Mouse (Mus musculus): ENCODE results near the gene Spg7. TPM values are rescaled to one million over a fixed set of nuclear protein-coding genes. Genes with fewer than 3 reads are reported as not detected.

The Spg7 gene
- polyA plus RNA-seq, 1 experiment from 2014 or later: 63.7 TPM

DNA sequence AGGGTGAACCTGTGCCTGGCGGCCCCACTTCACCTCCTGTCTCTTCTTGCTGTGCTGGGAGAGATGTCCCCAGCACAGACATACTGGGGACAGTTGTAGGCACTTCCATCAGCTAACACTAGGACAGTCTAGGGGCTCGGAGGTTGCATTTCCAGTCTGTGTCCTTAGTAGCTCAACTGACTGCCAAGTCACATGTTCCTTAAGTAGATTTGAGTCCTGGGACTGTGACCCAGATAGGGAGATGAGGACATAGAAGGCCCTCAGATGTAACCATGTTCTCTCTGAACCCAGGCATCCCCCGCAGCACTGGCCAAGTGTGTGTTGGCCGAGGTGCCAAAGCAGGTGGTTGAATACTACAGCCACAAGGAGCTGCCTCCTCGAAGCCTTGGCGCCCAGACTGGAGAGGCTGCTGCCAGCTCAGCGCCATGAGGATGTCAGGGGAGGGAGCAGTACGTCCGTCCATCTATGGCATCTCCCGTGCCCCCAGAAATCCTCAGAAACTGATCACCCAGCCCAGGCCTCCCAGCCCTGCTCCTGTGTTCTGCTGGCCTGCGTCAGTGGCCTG is 71.5 kb downstream of the Spg7 start:
- no peaks in the 10 kb centered on the region for H3K27me3 ChIP-seq
- WGBS: 91% methylated on average over 11 of the region's 11 CpGs
- ATAC-seq (ENCODE audit: insufficient number of reproducible peaks, insufficient read depth, low FRiP score, low TSS enrichment, low read depth): no peak

DNA sequence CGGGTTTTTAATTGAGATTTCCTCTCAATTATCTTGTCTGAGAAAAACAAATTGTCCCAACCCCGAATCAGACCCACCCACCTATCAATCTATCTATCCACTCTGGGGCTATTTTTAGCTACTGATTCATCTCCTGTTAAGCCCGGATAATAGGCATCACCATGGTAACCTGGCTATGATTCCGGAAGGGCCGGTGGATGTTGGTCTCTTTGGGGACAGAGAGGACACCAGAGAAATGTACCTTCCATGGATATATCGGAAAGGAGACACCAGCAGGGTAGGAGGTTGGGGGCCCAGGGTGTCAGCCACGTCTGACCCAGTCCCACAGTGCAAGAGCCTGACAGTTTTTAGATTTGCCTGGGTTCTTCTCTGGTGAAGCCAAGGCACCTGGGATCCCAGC is 72.7 kb downstream of the Spg7 start:
- H3K27ac ChIP-seq: no peak overlapping the region
- no peak overlapping the region for H3K9ac ChIP-seq (replicated peaks)
- peaks cover 15% of the 10 kb centered on the region for H3K4me1 ChIP-seq (replicated peaks)
- H3K4me3 ChIP-seq (replicated peaks): no peak overlapping the region
- H3K4me2 ChIP-seq: no peak overlapping the region
- no peak for ATAC-seq (ENCODE audit: insufficient number of reproducible peaks, insufficient read depth, low FRiP score, low TSS enrichment, low read depth)
- no peaks in the 10 kb centered on the region for H3K36me3 ChIP-seq
- 0 out of 2 replicates have a peak, but pooled peaks cover 3% of the 10 kb centered on the region for H3K9me3 ChIP-seq
- 60% methylated on average over 7 of the region's 7 CpGs for WGBS
- H3K27me3 ChIP-seq: no peaks in the 10 kb centered on the region

More for the DNA sequence above, 71.5 kb downstream of the Spg7 start:
- H3K27ac ChIP-seq: no peak overlapping the region
- no peak overlapping the region for H3K9ac ChIP-seq (replicated peaks)
- no peaks in the 10 kb centered on the region for H3K36me3 ChIP-seq
- 0 out of 2 replicates have a peak, but pooled peaks cover 3% of the 10 kb centered on the region for H3K9me3 ChIP-seq
- H3K4me3 ChIP-seq (replicated peaks): no peak overlapping the region
- H3K4me2 ChIP-seq: no peak overlapping the region
- peaks cover 15% of the 10 kb centered on the region for H3K4me1 ChIP-seq (replicated peaks)

DNA sequence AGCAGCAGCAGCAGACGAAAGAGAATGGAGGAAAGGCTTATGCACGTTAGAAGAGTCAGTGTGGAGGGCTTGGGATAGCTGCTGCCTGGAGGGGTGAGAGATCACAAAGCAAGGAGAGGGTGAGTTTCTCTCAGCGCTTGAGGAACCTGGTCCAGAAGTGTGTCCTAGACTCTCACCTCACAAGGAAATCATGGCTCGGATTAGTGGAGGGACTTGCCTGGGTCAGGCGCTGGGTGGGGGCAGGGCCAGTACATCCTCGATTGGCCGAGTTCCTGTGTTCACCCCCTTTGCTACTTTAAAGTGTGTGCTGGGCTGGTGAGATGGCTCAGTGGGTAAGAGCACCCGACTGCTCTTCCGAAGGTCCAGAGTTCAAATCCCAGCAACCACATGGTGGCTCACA is 73.1 kb downstream of the Spg7 start:
- H3K4me2 ChIP-seq: no peak overlapping the region
- H3K4me3 ChIP-seq (replicated peaks): no peak overlapping the region
- WGBS: 54% methylated on average over 9 of the region's 9 CpGs
- no peak overlapping the region for H3K27ac ChIP-seq
- 0 out of 2 replicates have a peak, but pooled peaks cover 3% of the 10 kb centered on the region for H3K9me3 ChIP-seq
- no peaks in the 10 kb centered on the region for H3K36me3 ChIP-seq
- H3K9ac ChIP-seq (replicated peaks): no peak overlapping the region
- ATAC-seq (ENCODE audit: insufficient number of reproducible peaks, insufficient read depth, low FRiP score, low TSS enrichment, low read depth): no peak
- H3K4me1 ChIP-seq (replicated peaks): peaks cover 15% of the 10 kb centered on the region
- H3K27me3 ChIP-seq: no peaks in the 10 kb centered on the region

DNA sequence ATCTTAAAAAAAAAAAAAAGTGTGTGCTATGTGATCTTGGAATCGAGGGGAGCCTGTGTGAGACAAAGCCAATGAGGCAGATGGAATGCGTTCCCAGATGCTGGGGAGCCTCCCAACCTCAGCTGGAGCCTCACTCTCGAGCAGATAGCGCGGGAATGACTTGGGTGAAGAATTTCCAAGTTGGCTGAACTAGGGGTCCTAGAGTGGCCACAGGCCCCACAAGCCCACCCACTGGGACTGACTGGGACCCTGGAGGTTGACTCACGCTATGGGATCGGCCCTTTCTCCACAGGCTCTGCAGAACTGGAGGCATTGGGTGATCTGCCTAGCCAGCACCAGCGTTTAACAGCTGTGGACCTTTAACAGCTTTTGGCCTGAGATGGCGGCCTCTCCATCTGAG is 73.5 kb downstream of the Spg7 start:
- WGBS: 79% methylated on average over 9 of the region's 9 CpGs
- Histone ChIP-seq H3K4me2 (no peak overlapping the region), H3K27me3 (no peaks in the 10 kb centered on the region), H3K4me3 (replicated peaks) (no peak overlapping the region), H3K27ac (no peak overlapping the region), H3K9ac (replicated peaks) (no peak overlapping the region), H3K4me1 (replicated peaks) (peaks cover 15% of the 10 kb centered on the region), H3K9me3 (0 out of 2 replicates have a peak, but pooled peaks cover 3% of the 10 kb centered on the region), H3K36me3 (no peaks in the 10 kb centered on the region)
- no peak for ATAC-seq (ENCODE audit: insufficient number of reproducible peaks, insufficient read depth, low FRiP score, low TSS enrichment, low read depth)

- H3K4me2 ChIP-seq: no peak overlapping the region
- 0 out of 2 replicates have a peak, but pooled peaks cover 3% of the 10 kb centered on the region for H3K9me3 ChIP-seq
- H3K27me3 ChIP-seq: no peaks in the 10 kb centered on the region
- H3K36me3 ChIP-seq: no peaks in the 10 kb centered on the region
- no peak overlapping the region for H3K4me3 ChIP-seq (replicated peaks)
- 0 out of 2 replicates have a peak overlapping the region, but pooled peaks have one; percentile 6 for H3K9ac ChIP-seq (replicated peaks)
- H3K4me1 ChIP-seq (replicated peaks): peaks cover 18% of the 10 kb centered on the region
- peak; percentile 96 for ATAC-seq (ENCODE audit: insufficient number of reproducible peaks, insufficient read depth, low FRiP score, low TSS enrichment, low read depth)
- peak overlapping the region; percentile 87 for H3K27ac ChIP-seq
- WGBS: 4% methylated on average over 2 of the region's 2 CpGs
Measured at GRCm38 (mm10) chr8:123137645-123138077, 74.9 kb downstream of the Spg7 start.

GRCm38 (mm10) chr8:123138741-123139140 is 76.0 kb downstream of the Spg7 start:
- H3K9me3 ChIP-seq: no peaks in the 10 kb centered on the region
- H3K4me1 ChIP-seq (replicated peaks): peaks cover 18% of the 10 kb centered on the region
- H3K4me2 ChIP-seq: no peak overlapping the region
- no peak overlapping the region for H3K9ac ChIP-seq (replicated peaks)
- WGBS: 44% methylated on average over 4 of the region's 4 CpGs
- no peaks in the 10 kb centered on the region for H3K36me3 ChIP-seq
- H3K4me3 ChIP-seq (replicated peaks): no peak overlapping the region
- no peak for ATAC-seq (ENCODE audit: insufficient number of reproducible peaks, insufficient read depth, low FRiP score, low TSS enrichment, low read depth)
- H3K27ac ChIP-seq: peak overlapping the region; percentile 87; the same call in 1 of the 2 replicates
- H3K27me3 ChIP-seq: no peaks in the 10 kb centered on the region

- Histone ChIP-seq H3K4me2 (no peak overlapping the region), H3K27me3 (no peaks in the 10 kb centered on the region), H3K4me3 (replicated peaks) (no peak overlapping the region), H3K27ac (no peak overlapping the region), H3K9me3 (no peaks in the 10 kb centered on the region), H3K9ac (replicated peaks) (no peak overlapping the region), H3K4me1 (replicated peaks) (peaks cover 18% of the 10 kb centered on the region), H3K36me3 (no peaks in the 10 kb centered on the region)
- no peak for ATAC-seq (ENCODE audit: insufficient number of reproducible peaks, insufficient read depth, low FRiP score, low TSS enrichment, low read depth)
- 84% methylated on average over 14 of the region's 14 CpGs for WGBS
Measured at GRCm38 (mm10) chr8:123141741-123142462, 79.2 kb downstream of the Spg7 start.

DNA sequence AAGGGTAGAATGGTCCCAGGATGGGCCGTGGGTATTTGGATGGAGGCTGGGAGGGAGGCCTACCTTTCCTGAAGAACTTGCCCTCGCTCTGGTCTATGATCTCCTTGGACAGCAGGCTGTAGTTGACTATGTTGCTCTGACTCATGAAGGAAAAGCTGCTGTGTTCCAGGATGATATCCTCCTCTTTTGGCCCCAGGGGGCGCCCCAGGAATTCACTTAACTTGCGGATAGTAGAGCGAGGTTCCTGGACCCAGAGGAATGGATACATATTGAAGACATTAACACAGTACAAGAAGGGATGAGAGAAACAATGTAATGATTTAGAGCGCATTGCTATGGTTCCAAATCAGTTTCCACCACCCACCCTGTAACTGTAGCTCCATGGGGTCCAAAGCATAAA is 82.5 kb downstream of the Spg7 start:
- no peaks in the 10 kb centered on the region for H3K36me3 ChIP-seq
- no peak overlapping the region for H3K4me2 ChIP-seq
- H3K4me1 ChIP-seq (replicated peaks): 0 out of 2 replicates have a peak, but pooled peaks cover 3% of the 10 kb centered on the region
- H3K4me3 ChIP-seq (replicated peaks): no peak overlapping the region
- no peaks in the 10 kb centered on the region for H3K27me3 ChIP-seq
- H3K9me3 ChIP-seq: no peaks in the 10 kb centered on the region
- no peak overlapping the region for H3K9ac ChIP-seq (replicated peaks)
- 55% methylated on average over 6 of the region's 6 CpGs for WGBS
- H3K27ac ChIP-seq: no peak overlapping the region
- no peak for ATAC-seq (ENCODE audit: insufficient number of reproducible peaks, insufficient read depth, low FRiP score, low TSS enrichment, low read depth)

- H3K4me2 ChIP-seq: no peak overlapping the region
- H3K9me3 ChIP-seq: no peaks in the 10 kb centered on the region
- no peak overlapping the region for H3K4me3 ChIP-seq (replicated peaks)
- no peak overlapping the region for H3K27ac ChIP-seq
- H3K9ac ChIP-seq (replicated peaks): no peak overlapping the region
- WGBS: 84% methylated on average over 7 of the region's 7 CpGs
- no peak for ATAC-seq (ENCODE audit: insufficient number of reproducible peaks, insufficient read depth, low FRiP score, low TSS enrichment, low read depth)
- 0 out of 2 replicates have a peak, but pooled peaks cover 3% of the 10 kb centered on the region for H3K4me1 ChIP-seq (replicated peaks)
- no peaks in the 10 kb centered on the region for H3K27me3 ChIP-seq
- H3K36me3 ChIP-seq: no peaks in the 10 kb centered on the region
Measured at GRCm38 (mm10) chr8:123146390-123146789, 83.6 kb downstream of the Spg7 start.
